Comparison of ENCODE assay signal across 17 mouse cellular contexts in the genomic region with DNA sequence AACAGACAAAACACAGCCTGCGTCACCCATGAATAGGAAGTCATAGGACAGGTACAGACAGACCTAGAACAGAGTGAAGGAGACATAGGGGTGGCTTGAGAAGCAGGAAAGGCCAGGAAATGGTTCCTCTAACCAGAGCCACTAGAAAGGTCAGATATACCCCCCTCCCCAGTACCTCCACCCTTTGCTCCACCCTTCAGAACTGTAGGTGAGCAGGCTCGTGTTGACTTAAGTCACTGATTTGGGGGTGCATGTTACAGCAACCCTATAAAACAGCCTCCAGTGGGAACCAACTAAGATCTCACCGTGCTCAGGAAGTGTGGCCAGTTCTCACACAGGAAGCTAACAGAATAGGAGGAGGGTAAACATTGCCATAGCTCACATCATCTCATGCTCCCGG.
"Had no signal": no experiment of that assay in that cellular context is flagged by ENCODE, and none has a peak within 500 bp of the region (broad histone marks: within the 10 kb centered on the region; RNA-seq: fewer than 3 reads in every experiment).

No protein-coding gene starts in this region.

- H3K36me3 ChIP-seq: neural tube, embryonic 12.5 days; neural tube, embryonic 13.5 days; neural tube, embryonic 15.5 days; stomach, embryonic 15.5 days had no signal

- H3K4me3 ChIP-seq: neural tube, embryonic 12.5 days; neural tube, embryonic 13.5 days; neural tube, embryonic 15.5 days; stomach, embryonic 15.5 days had no signal

- H3K9ac ChIP-seq: neural tube, embryonic 12.5 days; neural tube, embryonic 13.5 days; neural tube, embryonic 15.5 days; stomach, embryonic 15.5 days had no signal

- H3K27ac ChIP-seq: neural tube, embryonic 12.5 days; neural tube, embryonic 13.5 days; neural tube, embryonic 15.5 days; stomach, embryonic 15.5 days; stomach, postnatal 0 days had no signal

- DNase-seq: retina, postnatal 1 day; right cerebral cortex, adult 18-20 months; right cerebral cortex, postnatal 14 days; right cerebral cortex, postnatal 25 days; right cerebral cortex, postnatal 4 days; spleen, adult 18-20 months; thymus, adult 18-20 months; thymus, adult 2 months; thymus, postnatal 14 days; thymus, postnatal 25 days; thymus, postnatal 36 days; thymus, postnatal 4 days had no signal

- H3K4me1 ChIP-seq: neural tube, embryonic 12.5 days; neural tube, embryonic 13.5 days; neural tube, embryonic 15.5 days; stomach, embryonic 15.5 days had no signal

- H3K27me3 ChIP-seq: neural tube, embryonic 12.5 days; neural tube, embryonic 13.5 days; neural tube, embryonic 15.5 days; stomach, embryonic 15.5 days had no signal

- H3K4me2 ChIP-seq: neural tube, embryonic 12.5 days; neural tube, embryonic 13.5 days; neural tube, embryonic 15.5 days; stomach, embryonic 15.5 days had no signal

- H3K9me3 ChIP-seq: neural tube, embryonic 12.5 days; neural tube, embryonic 13.5 days; neural tube, embryonic 15.5 days; stomach, embryonic 15.5 days had no signal
